Mouse (Mus musculus) MEL (cell line): ENCODE results near the gene Gm17604. TPM values are rescaled to one million over a fixed set of nuclear protein-coding genes. Genes with fewer than 3 reads are reported as not detected.

Source experiments
- DNase-seq: peaks from one replicate; pipeline ENCODE4 v3.0.0; 2011; ENCODE audit warnings: low read depth, low spot score
- H3K27ac ChIP-seq: 2 replicates; pipeline ENCODE4 v1.5.1; 2012; ENCODE audit warnings: low read depth, mild to moderate bottlenecking, control low read depth, low read length, moderate library complexity; ENCODE audit not compliant: control insufficient read depth
- H3K27me3 ChIP-seq, 2 experiments: fragments of 150-350 bp in 1 of 2; sonication (generic) in 1 of 2; 2 replicates each; pipeline ENCODE4 v1.6.1; 2012; ENCODE audit warnings: low read length in 2 of 2, mild to moderate bottlenecking in 2 of 2, improper control_type of control experiment in 1 of 2, moderate library complexity in 1 of 2; ENCODE audit not compliant: insufficient read depth in 2 of 2, control insufficient read depth in 1 of 2
- H3K36me3 ChIP-seq, 2 experiments: 2 replicates each; pipeline ENCODE4 v1.6.1; 2012 to 2014; ENCODE audit warnings: low read length in 2 of 2, improper control_type of control experiment in 1 of 2, inconsistent platforms in 1 of 2, mild to moderate bottlenecking in 1 of 2; ENCODE audit not compliant: insufficient read depth in 2 of 2, control insufficient read depth in 1 of 2
- H3K4me1 ChIP-seq, 2 experiments: fragments of 150-350 bp in 1 of 2; sonication (generic) in 1 of 2; 2 replicates each; pipeline ENCODE4 v1.6.1; 2012; ENCODE audit warnings: low read length in 2 of 2, improper control_type of control experiment in 1 of 2, mild to moderate bottlenecking in 1 of 2; ENCODE audit not compliant: insufficient read depth in 2 of 2, control insufficient read depth in 1 of 2
- H3K4me3 ChIP-seq, 2 experiments: fragments of 150-350 bp in 1 of 2; sonication (generic) in 1 of 2; 2 replicates each; pipeline ENCODE4 v1.5.1; 2012; ENCODE audit warnings: low read depth in 2 of 2, low read length in 2 of 2, mild to moderate bottlenecking in 2 of 2, moderate library complexity in 2 of 2, control low read depth in 1 of 2, improper control_type of control experiment in 1 of 2; ENCODE audit not compliant: control insufficient read depth in 1 of 2, insufficient read depth in 1 of 2
- H3K79me2 ChIP-seq: 2 replicates; pipeline ENCODE4 v1.6.1; 2012; ENCODE audit warnings: mild to moderate bottlenecking, low read length, moderate library complexity; ENCODE audit not compliant: control insufficient read depth, poor library complexity, insufficient read depth
- H3K9ac ChIP-seq: 2 replicates; pipeline ENCODE4 v1.6.1; 2012; ENCODE audit warnings: low read depth, mild to moderate bottlenecking, control low read depth, low read length, moderate library complexity; ENCODE audit not compliant: control insufficient read depth, poor library complexity, severe bottlenecking
- H3K9me3 ChIP-seq: fragments of 150-350 bp; sonication (generic); replicated peaks from 2 replicates; pipeline ENCODE4 v1.6.1; 2012; ENCODE audit warnings: mild to moderate bottlenecking, low read length, improper control_type of control experiment, moderate library complexity; ENCODE audit not compliant: insufficient read depth
- BHLHE40 ChIP-seq: IDR thresholded peaks from 2 replicates; pipeline ENCODE4 v1.6.1; 2012; ENCODE audit warnings: low read depth, mild to moderate bottlenecking, inconsistent platforms, low read length, improper control_type of control experiment, borderline replicate concordance
- CHD1 ChIP-seq: IDR thresholded peaks from 2 replicates; pipeline ENCODE4 v1.6.1; 2012; ENCODE audit warnings: low read depth, mild to moderate bottlenecking, inconsistent platforms, low read length, improper control_type of control experiment
- E2F4 ChIP-seq: IDR thresholded peaks from 2 replicates; pipeline ENCODE4 v1.6.1; 2011; ENCODE audit warnings: low read depth, low read length, improper control_type of control experiment, borderline replicate concordance
- ELF1 ChIP-seq: IDR thresholded peaks from 2 replicates; pipeline ENCODE4 v1.6.1; 2014; ENCODE audit warnings: low read depth, mild to moderate bottlenecking, inconsistent platforms, low read length, improper control_type of control experiment, moderate library complexity
- ETS1 ChIP-seq: IDR thresholded peaks from 2 replicates; pipeline ENCODE4 v1.6.1; 2012; ENCODE audit warnings: low read depth, mild to moderate bottlenecking, inconsistent platforms, low read length, improper control_type of control experiment, moderate library complexity
- GABPA ChIP-seq: IDR thresholded peaks from 2 replicates; pipeline ENCODE4 v1.6.1; 2012; ENCODE audit warnings: low read depth, mild to moderate bottlenecking, inconsistent platforms, low read length, improper control_type of control experiment, moderate library complexity
- GATA1 ChIP-seq: IDR thresholded peaks from 2 replicates; pipeline ENCODE4 v1.6.1; 2011; ENCODE audit warnings: low read depth, low read length, improper control_type of control experiment
- HCFC1 ChIP-seq: IDR thresholded peaks from 2 replicates; pipeline ENCODE4 v1.6.1; 2012; ENCODE audit warnings: low read depth, mild to moderate bottlenecking, inconsistent platforms, low read length, improper control_type of control experiment, moderate library complexity
- JUND ChIP-seq: IDR thresholded peaks from 2 replicates; pipeline ENCODE4 v1.6.1; 2011; ENCODE audit warnings: low read depth, mild to moderate bottlenecking, improper control_type of control experiment, low read length
- MAX ChIP-seq: IDR thresholded peaks from 2 replicates; pipeline ENCODE4 v1.6.1; 2011; ENCODE audit warnings: low read length, improper control_type of control experiment
- MAZ ChIP-seq: IDR thresholded peaks from 2 replicates; pipeline ENCODE4 v1.6.1; 2012; ENCODE audit warnings: low read depth, mild to moderate bottlenecking, inconsistent platforms, low read length, improper control_type of control experiment
- MEF2A ChIP-seq: IDR thresholded peaks from 2 replicates; pipeline ENCODE4 v1.6.1; 2014; ENCODE audit warnings: low read depth, mild to moderate bottlenecking, inconsistent platforms, low read length, improper control_type of control experiment; ENCODE audit not compliant: poor library complexity, insufficient replicate concordance, severe bottlenecking; ENCODE audit errors: extremely low read depth
- MXI1 ChIP-seq: IDR thresholded peaks from 2 replicates; pipeline ENCODE4 v1.6.1; 2011; ENCODE audit warnings: mild to moderate bottlenecking, low read depth, low read length, improper control_type of control experiment
- MYB ChIP-seq: IDR thresholded peaks from 2 replicates; pipeline ENCODE4 v1.6.1; 2011; ENCODE audit warnings: mild to moderate bottlenecking, low read depth, low read length, improper control_type of control experiment
- MYC ChIP-seq: IDR thresholded peaks from 2 replicates; pipeline ENCODE4 v1.6.1; 2011; ENCODE audit warnings: low read depth, mild to moderate bottlenecking, low read length, improper control_type of control experiment, moderate library complexity
- NELFE ChIP-seq: IDR thresholded peaks from 2 replicates; pipeline ENCODE4 v1.6.1; 2011; ENCODE audit warnings: low read depth, low read length, improper control_type of control experiment
- NRF1 ChIP-seq: IDR thresholded peaks from 2 replicates; pipeline ENCODE4 v1.6.1; 2014; ENCODE audit warnings: low read depth, mild to moderate bottlenecking, inconsistent platforms, low read length, improper control_type of control experiment, moderate library complexity; ENCODE audit not compliant: poor library complexity, insufficient read depth, severe bottlenecking
- POLR2A ChIP-seq, 2 experiments: IDR thresholded peaks; 2 replicates each; pipeline ENCODE4 v1.6.1; 2011 to 2012; ENCODE audit warnings: low read length in 2 of 2, mild to moderate bottlenecking in 2 of 2, control low read depth in 1 of 2, improper control_type of control experiment in 1 of 2, low read depth in 1 of 2, moderate library complexity in 1 of 2; ENCODE audit not compliant: control insufficient read depth in 1 of 2, insufficient read depth in 1 of 2, poor library complexity in 1 of 2
- POLR2AphosphoS2 ChIP-seq: IDR thresholded peaks from 2 replicates; pipeline ENCODE4 v1.6.1; 2011; ENCODE audit warnings: low read length, improper control_type of control experiment
- POLR2AphosphoS5 ChIP-seq: IDR thresholded peaks from 2 replicates; pipeline ENCODE4 v1.6.1; 2012; ENCODE audit warnings: low read depth, borderline replicate concordance, mild to moderate bottlenecking, inconsistent platforms, low read length, moderate library complexity, mixed read lengths
- RAD21 ChIP-seq: IDR thresholded peaks from 2 replicates; pipeline ENCODE4 v1.6.1; 2011; ENCODE audit warnings: mild to moderate bottlenecking, low read depth, low read length, improper control_type of control experiment
- RCOR1 ChIP-seq: IDR thresholded peaks from 2 replicates; pipeline ENCODE4 v1.6.1; 2012; ENCODE audit warnings: low read depth, mild to moderate bottlenecking, inconsistent platforms, low read length, improper control_type of control experiment
- SIN3A ChIP-seq: IDR thresholded peaks from 2 replicates; pipeline ENCODE4 v1.6.1; 2012; ENCODE audit warnings: low read length, improper control_type of control experiment, inconsistent platforms
- TBP ChIP-seq: IDR thresholded peaks from 2 replicates; pipeline ENCODE4 v1.8.0; 2011; ENCODE audit warnings: low read depth, low read length, improper control_type of control experiment
- UBTF ChIP-seq: IDR thresholded peaks from 2 replicates; pipeline ENCODE4 v1.6.1; 2012; ENCODE audit warnings: low read depth, mild to moderate bottlenecking, inconsistent platforms, low read length, improper control_type of control experiment, moderate library complexity, borderline replicate concordance; ENCODE audit not compliant: insufficient read depth
- USF1 ChIP-seq: IDR thresholded peaks from 2 replicates; pipeline ENCODE4 v1.6.1; 2014; ENCODE audit warnings: low read depth, mild to moderate bottlenecking, inconsistent platforms, low read length, improper control_type of control experiment, moderate library complexity
- USF2 ChIP-seq, 2 experiments: IDR thresholded peaks; 2 replicates each; pipeline ENCODE4 v1.6.1; 2011 to 2012; ENCODE audit warnings: improper control_type of control experiment in 2 of 2, low read length in 2 of 2, borderline replicate concordance in 1 of 2, inconsistent platforms in 1 of 2, low read depth in 1 of 2, mild to moderate bottlenecking in 1 of 2; ENCODE audit not compliant: insufficient read depth in 1 of 2
- ZC3H11A ChIP-seq: IDR thresholded peaks from 2 replicates; pipeline ENCODE4 v1.6.1; 2012; ENCODE audit warnings: low read depth, mild to moderate bottlenecking, inconsistent platforms, low read length, improper control_type of control experiment
- ZKSCAN1 ChIP-seq: IDR thresholded peaks from 2 replicates; pipeline ENCODE4 v1.6.1; 2012; ENCODE audit warnings: low read depth, mild to moderate bottlenecking, inconsistent platforms, low read length, improper control_type of control experiment, moderate library complexity
- ZMIZ1 ChIP-seq: IDR thresholded peaks from 2 replicates; pipeline ENCODE4 v1.6.1; 2012; ENCODE audit warnings: low read depth, mild to moderate bottlenecking, inconsistent platforms, low read length, improper control_type of control experiment, moderate library complexity
- ZNF384 ChIP-seq: IDR thresholded peaks from 2 replicates; pipeline ENCODE4 v1.6.1; 2012; ENCODE audit warnings: low read depth, mild to moderate bottlenecking, inconsistent platforms, low read length, improper control_type of control experiment
- polyA plus RNA-seq, 2 experiments: library from polyadenylated mRNA; stranded (reverse) in 1 of 2; unstranded in 1 of 2; fragments of >175 nt in 1 of 2; fragments of >200 nt in 1 of 2; gene quantifications; 2 replicates each; pipeline versions ENCODE4 v1.2.1 to v1.2.4; 2012; ENCODE audit warnings: low replicate concordance in 2 of 2, low read depth in 1 of 2; ENCODE audit not compliant: insufficient read length in 2 of 2, insufficient read depth in 1 of 2, missing spikeins in 1 of 2
- total RNA-seq: library from RNA; depleted of rRNA; stranded (reverse); fragments of 300-350 nt; gene quantifications from 2 replicates; pipeline ENCODE4 v1.2.3, GENCODE M21; 2012

Gm17604 gene
- total and polyA plus RNA-seq, 3 experiments = not detected

DNA sequence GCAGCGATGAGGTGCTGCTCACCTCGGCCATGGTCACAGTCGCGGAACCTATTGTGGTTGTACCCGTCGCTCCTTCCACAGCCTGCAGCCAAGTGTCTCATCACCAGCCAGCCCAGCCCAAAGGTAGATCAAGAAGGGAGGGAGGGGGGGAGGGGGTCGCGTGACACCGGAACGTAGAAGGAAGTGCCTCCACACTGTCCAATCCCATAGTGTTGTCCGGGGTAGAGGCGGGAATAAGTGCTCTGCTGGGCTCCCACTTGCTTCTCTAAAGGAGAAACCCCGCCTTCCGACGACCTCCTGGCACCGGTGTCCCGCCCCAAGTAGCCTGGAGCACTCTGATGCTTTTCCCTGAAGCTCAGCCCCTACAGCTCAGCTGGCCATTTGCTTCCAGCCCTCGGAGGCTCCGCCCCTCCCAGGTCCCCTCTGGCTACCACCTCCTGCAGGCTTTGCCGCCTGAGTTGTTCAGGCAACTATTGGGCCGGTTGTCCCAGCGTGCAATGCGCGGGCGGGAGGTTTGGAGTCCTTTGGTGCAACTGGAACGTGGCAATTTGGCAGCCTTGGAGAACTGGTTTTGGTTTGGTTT, 24.3 kb downstream of the Gm17604 start, which contains the start of the genes Mospd2 and Fancb:
Gene Mospd2, minus strand, starts transcription at position 183 of the 583 bp plus-strand sequence.
Gene Fancb, plus strand, starts transcription at position 400 of the 583 bp plus-strand sequence.
- Histone ChIP-seq H3K9me3 (no peaks in the 10 kb centered on the region), H3K27ac (peak within 1 kb of the TSS; percentile 81), H3K27me3 (no peaks in the 10 kb centered on the region), H3K9ac (peak within 1 kb of the TSS; percentile 83), H3K79me2 (peaks cover 12% of the 10 kb centered on the region), H3K4me3 (peak within 1 kb of the TSS; percentile 76 to 94), H3K4me1 (peaks cover 0 to 7% of the 10 kb centered on the region in 2 experiments; a peak in 3 of 4 replicates), H3K36me3 (peaks cover 0 to 19% of the 10 kb centered on the region in 2 experiments; a peak in 3 of 4 replicates)
- TF ChIP-seq ZNF384 (no peak), UBTF (no peak), MXI1 (peak; percentile 90), RCOR1 (no peak), MYB (no peak), ZKSCAN1 (no peak), MAZ (peak; percentile 71; the same call in 1 of the 2 replicates), ZC3H11A (no peak), MAX (peak; percentile 88), MYC (0 out of 2 replicates have a peak, but pooled peaks have one; percentile 67), POLR2AphosphoS5 (no peak; the same call in 1 of the 2 replicates), USF1 (peak; percentile 87), NELFE (peak; percentile 43), RAD21 (no peak), E2F4 (0 out of 2 replicates have a peak, but pooled peaks have one; percentile 59), USF2 (IDR thresholded peaks at IDR 0.05; ENCODE audit: borderline replicate concordance in 1 of 2, insufficient read depth in 1 of 2, low read depth in 1 of 2, low read length in 2 of 2) (no peak), HCFC1 (peak; percentile 71), POLR2A (IDR thresholded peaks at IDR 0.05; ENCODE audit: control insufficient read depth in 1 of 2, insufficient read depth in 1 of 2, low read depth in 1 of 2, low read length in 2 of 2, poor library complexity in 1 of 2) (peak; percentile 48 to 83; a peak in 3 of 4 replicates), GATA1 (no peak), SIN3A (peak; percentile 75; the same call in 1 of the 2 replicates), MEF2A (no peak), TBP (0 out of 2 replicates have a peak, but pooled peaks have one; percentile 33), CHD1 (no peak), GABPA (no peak), NRF1 (0 out of 2 replicates have a peak, but pooled peaks have one; percentile 28), JUND (no peak), ELF1 (peak; percentile 79), ETS1 (peak; percentile 50), BHLHE40 (peak; percentile 90), ZMIZ1 (no peak), POLR2AphosphoS2 (peak; percentile 30; the same call in 1 of the 2 replicates)
- DNase-seq = peak; percentile 98
